Mouse (Mus musculus) brain, embryonic 14.5 days (tissue): Measurements from ENCODE around the gene Faf1. TPM values are rescaled to one million over a fixed set of nuclear protein-coding genes. Genes with fewer than 3 reads are reported as not detected.

Experiments used
- DNase-seq: peaks from one replicate; pipeline ENCODE4 v3.0.0-alpha.2; 2011; ENCODE audit warnings: low read depth
- CTCF ChIP-seq: fragments of 200-500 bp; IDR thresholded peaks from 2 replicates; pipeline ENCODE4 v1.5.1; 2012; ENCODE audit warnings: inconsistent platforms, mild to moderate bottlenecking, moderate library complexity, borderline replicate concordance; ENCODE audit not compliant: insufficient read depth, insufficient read length; ENCODE audit errors: extremely low read depth
- POLR2A ChIP-seq: fragments of 200-500 bp; IDR thresholded peaks from 2 replicates; pipeline ENCODE4 v1.6.1; 2012; ENCODE audit warnings: mild to moderate bottlenecking, inconsistent platforms, borderline replicate concordance; ENCODE audit not compliant: poor library complexity, insufficient read depth, insufficient read length, severe bottlenecking; ENCODE audit errors: extremely low read depth
- polyA plus RNA-seq: library from polyadenylated mRNA; depleted of rRNA; stranded (reverse); fragments of >200 nt; gene quantifications from 2 replicates; pipeline ENCODE4 v1.2.3, GENCODE M21; 2012

Gene Faf1
- polyA plus RNA-seq, 1 experiment, result 31.7 TPM

GRCm38 (mm10) chr4:109963570-109964279 lies 287.3 kb downstream of the Faf1 start:
- TF ChIP-seq POLR2A, result no peak
- no peak for TF ChIP-seq CTCF
- DNase-seq, result no peak

DNA sequence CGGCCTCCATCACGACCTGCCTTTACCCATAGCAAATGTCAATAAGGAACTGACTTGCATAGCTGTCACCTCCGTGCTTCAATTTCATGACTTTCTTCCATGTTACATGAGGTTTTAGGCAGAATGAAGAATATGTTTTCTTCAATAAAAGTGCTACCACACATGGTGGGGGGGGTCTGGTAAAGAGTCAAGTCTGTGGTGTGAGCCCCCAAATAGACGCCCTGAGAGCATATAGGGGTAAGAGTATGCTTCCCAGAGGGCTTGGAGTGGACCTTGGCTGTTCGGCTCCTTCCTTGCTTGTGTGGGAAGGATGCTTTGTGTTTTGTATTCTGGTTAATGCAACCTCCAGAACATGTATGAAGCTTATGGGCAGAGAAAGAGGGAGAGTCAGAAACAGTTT lies 293.2 kb downstream of the Faf1 start:
- DNase-seq, result no peak
- TF ChIP-seq CTCF (no peak), POLR2A (no peak)

- TF ChIP-seq POLR2A (no peak), CTCF (no peak)
- peak; percentile 53 for DNase-seq
These were observed 297.7 kb downstream of the Faf1 start for GRCm38 (mm10) chr4:109973991-109974654.

- TF ChIP-seq CTCF (no peak), POLR2A (no peak)
- peak; percentile 57 for DNase-seq
These were observed 298.4 kb downstream of the Faf1 start for GRCm38 (mm10) chr4:109974655-109975380.

- no peak for TF ChIP-seq POLR2A
- no peak for TF ChIP-seq CTCF
- peak; percentile 35 for DNase-seq
These were observed 299.2 kb downstream of the Faf1 start for GRCm38 (mm10) chr4:109975381-109976240.

- no peak for TF ChIP-seq CTCF
- TF ChIP-seq POLR2A, result no peak
- DNase-seq, result peak; percentile 47
These were observed 300.1 kb downstream of the Faf1 start for GRCm38 (mm10) chr4:109976273-109977147.

DNA sequence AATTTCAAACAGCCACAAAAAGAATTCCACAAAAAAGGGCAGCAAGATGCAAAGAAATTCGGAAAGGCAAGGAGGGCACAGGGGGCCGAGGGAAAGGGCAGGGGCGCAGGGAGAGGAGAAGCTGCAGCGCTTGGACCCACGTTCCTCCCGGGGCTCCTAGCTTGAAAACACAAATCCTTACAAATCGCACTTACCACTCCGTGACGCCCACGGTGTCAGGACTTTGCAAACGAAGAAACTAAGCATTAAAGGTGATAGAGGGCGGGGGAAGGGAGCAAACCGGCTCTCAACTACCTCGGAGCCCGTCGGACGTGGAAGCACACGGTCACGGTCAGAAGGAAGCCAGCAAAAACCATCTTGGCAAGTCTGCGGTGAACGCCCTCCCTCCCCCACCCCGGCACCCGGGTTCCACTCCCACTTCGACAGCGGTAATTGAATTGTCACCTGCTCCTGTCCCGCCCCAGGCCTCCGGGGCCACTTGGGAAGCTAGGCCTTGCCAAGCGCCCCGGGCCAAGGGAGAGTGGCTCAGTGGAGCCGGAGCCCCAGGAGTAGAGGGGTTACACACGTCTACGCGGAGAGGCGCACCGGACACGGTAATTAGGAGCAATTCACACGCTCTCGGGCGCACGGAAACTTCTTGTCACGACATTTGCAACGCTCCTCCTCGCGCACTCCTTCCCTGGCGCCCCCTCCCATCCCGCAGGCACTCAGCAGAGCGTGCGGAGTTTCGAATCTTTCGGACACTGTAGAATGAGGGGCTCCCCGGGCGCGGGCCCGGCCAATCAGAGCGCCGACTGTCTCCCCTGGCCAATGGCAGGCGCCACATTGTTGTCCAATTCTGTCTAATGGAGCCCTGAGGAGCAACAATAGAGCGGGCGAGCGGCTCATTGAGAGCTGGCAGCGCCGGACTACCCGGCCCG lies 301.0 kb downstream of the Faf1 start, which contains the start of gene Dmrta2:
Gene Dmrta2, plus strand, starts transcription at position 906 of the 920 bp plus-strand sequence.
- DNase-seq, result peak; percentile 96

DNA sequence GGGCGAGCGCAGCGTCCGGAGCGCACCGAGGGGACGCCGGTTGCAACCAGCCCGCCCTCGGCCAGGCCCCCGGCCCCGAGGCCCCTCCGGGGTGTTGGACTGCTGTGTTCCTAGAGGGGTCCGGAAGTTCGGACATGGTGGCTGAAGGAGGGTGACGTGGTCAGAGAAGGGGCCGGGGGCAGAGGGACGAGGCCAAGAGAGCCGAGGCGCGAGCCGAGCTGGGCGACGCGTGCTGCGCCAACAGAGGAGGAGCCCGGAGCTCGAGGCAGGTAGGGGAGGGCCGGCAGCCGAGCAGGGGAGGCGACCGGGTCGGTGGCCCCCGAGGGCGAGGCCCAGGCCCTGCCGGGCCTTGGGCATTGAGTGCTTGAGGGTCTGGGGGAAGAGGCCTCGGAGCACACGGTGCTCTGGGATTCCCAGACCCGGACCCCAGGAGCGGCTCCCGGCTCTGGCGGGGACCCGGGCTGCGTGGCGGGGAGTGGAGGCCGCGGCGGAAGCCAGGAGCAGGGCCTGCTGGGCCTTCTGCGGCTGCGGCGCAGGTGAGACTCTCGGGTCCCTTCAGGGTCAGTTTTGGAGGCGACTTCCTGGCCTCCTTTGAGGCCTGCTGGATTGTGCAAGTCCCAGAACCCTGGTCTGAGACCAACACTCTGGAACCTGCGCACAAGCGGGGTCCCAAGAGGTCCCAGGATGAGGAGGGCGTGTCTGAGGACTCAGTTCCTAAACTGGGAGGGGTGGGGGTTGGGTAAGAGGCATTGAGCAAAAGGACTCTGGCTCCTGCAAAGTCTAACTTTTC lies 301.9 kb downstream of the Faf1 start:
- TF ChIP-seq CTCF (no peak), POLR2A (peak; percentile 64)
- DNase-seq, result peak; percentile 70

More for the DNA sequence above, 301.0 kb downstream of the Faf1 start, which contains the start of gene Dmrta2:
- TF ChIP-seq CTCF, result no peak
- TF ChIP-seq POLR2A, result no peak
